Mouse (Mus musculus) cerebellum, adult 2 months (tissue): ENCODE results near the gene Rhox8.

Experiments
- CTCF ChIP-seq: fragments of 200-500 bp; IDR thresholded peaks from 2 replicates; pipeline ENCODE4 v1.5.1; 2011; ENCODE audit warnings: low read depth, mild to moderate bottlenecking, control low read depth, low read length, moderate library complexity, borderline replicate concordance; ENCODE audit not compliant: insufficient read depth
- POLR2A ChIP-seq: fragments of 200-500 bp; IDR thresholded peaks from 2 replicates; pipeline ENCODE4 v1.6.1; 2011; ENCODE audit warnings: low read length, control low read depth, borderline replicate concordance; ENCODE audit not compliant: insufficient read depth

DNA sequence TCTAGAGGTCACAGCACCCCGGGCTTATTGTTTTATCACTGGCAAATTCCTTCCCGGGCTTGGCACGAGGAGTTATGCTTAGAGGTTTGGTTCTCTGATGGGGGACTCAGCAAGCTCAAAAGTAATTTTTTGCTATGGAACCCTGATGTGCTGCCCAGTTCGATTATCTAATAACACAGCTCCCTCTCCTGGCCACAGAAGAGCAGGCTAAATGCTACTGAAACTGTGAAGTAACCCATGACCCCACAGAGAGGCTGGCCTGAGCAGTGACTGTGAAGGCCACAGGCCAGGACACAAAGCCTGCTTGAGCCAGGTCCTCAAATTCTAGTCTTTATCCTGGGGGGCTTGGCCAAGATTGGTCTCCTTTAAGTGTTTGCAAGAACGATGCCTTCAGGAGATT, 25.0 kb upstream of the Rhox8 start:
- TF ChIP-seq CTCF (no peak), POLR2A (no peak)
